Mouse (Mus musculus): ENCODE data around the gene Vmn2r4. TPM values are rescaled to one million over a fixed set of nuclear protein-coding genes. Genes with fewer than 3 reads are reported as not detected.
"Not testable (repeated sequence)": the region's sequence is repeated elsewhere in the genome, so short reads cannot be mapped to it uniquely, and the experiment has no call there.

Vmn2r4 gene
- polyA plus RNA-seq (2021): not detected

DNA sequence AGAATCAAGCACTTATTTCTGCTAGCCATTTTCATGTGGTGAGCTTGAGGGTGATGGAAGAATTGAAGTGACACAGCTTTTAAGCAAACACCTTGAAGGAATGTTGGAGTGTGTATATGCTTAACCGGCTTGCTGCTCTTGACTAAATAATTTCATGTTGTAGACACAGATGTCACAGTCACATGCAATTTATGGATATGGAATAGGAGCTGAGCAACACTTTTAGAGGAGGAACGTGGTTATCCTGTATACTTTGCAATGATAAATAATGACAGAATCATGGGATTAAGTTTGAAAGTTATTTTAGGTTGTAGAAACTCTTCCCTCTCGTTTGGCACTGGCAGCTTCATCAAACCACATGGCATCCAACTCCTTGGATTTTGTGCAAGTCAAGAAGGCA, at the start of gene Vmn2r4:
Gene Vmn2r4 (minus strand): TSS at position 101 of the 400 bp plus-strand sequence.
- CTCF ChIA-PET; ATAC-seq; in situ Hi-C loops (cut with MboI; ENCODE audit: low pct_unique_long_range_greater_than_20kb); DNase-seq (ENCODE audit: low read depth, low spot score); H3K27me3 ChIP-seq; POLR2A ChIA-PET: not testable (repeated sequence)

DNA sequence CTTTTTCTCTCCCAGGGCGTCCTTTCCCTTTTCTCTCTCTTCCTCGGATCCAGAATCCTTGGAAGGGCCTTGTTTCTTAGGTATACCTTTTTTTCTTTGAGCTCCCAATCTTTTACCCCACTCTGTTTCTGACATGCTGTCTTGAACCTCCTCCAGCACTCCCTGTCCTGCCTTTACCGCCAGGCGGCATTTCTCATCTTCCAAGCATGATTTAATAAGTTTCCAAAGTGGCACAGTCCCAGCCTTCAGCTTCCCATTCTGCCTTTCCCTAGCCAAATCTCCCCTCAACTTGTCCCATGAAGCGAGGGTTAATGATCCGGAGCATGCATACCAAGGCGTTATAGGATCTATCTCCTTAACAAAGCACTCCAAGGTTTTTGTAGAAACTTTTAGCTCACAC, 19.1 kb upstream of the Vmn2r4 start:
- POLR2A ChIA-PET; H3K27me3 ChIP-seq; ATAC-seq; DNase-seq (ENCODE audit: low read depth, low spot score); in situ Hi-C loops (cut with MboI; ENCODE audit: low pct_unique_long_range_greater_than_20kb); CTCF ChIA-PET: not testable (repeated sequence)

DNA sequence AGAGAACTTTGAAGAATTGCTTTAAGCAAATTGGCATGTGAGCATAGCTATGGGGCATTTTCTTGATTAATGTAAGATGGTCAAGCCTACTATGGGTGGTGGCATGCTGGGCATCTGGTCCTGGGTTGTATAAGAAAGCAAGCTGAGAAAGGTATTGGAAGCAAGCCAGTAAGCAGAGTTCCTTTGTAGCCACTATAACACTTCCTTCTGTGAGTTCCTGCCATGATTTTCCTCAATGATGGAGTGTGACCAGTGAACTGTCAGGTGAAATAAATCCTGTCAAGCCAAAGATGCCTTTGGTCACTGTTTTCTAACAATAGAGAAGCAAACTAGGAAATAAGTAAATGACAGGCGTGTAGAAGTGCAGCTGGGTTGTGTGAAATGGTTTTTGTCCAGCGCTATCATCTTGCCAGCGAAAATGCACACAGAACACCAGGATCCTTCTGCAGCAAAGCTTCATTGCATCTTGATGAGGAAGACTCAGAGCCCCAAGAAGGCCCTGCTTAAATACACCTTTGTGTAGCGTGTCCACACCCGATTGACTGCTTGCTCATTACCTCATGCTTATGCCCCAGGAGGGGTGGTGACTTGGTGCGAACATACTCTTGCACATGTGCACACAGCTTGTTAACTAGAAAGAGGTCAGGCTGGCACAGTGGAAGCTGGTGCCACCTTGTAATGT, 13.1 kb upstream of the Vmn2r4 start:
- CTCF ChIA-PET; DNase-seq (ENCODE audit: low read depth, low spot score); H3K27me3 ChIP-seq; in situ Hi-C loops (cut with MboI; ENCODE audit: low pct_unique_long_range_greater_than_20kb); ATAC-seq: not testable (repeated sequence)
- POLR2A ChIA-PET: interaction anchor here (0.6 kb wide), 1 partner anchor 47 kb away, joined by 3 read pairs; no protein-coding TSS in a partner anchor

DNA sequence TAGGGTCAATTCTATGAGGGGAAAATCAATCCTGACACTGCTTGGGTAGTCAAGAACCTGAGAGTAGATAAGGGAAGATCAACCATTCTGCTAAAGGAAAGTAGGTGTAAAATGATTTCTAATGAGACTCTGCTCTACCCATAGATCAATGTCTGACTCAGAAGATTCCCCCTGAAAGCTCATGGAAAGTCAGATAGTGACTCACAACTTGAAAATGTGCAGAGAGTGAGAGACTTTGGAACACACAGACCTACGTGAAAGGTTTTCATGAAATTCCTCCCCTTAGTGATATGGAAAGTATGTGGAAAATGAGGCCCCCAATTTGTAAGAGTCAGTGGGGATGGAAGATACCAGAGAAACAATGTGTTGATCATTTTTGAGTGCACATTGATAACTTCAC, 7.0 kb upstream of the Vmn2r4 start:
- DNase-seq (ENCODE audit: low read depth, low spot score); H3K27me3 ChIP-seq; CTCF ChIA-PET; ATAC-seq; POLR2A ChIA-PET; in situ Hi-C loops (cut with MboI; ENCODE audit: low pct_unique_long_range_greater_than_20kb): not testable (repeated sequence)

DNA sequence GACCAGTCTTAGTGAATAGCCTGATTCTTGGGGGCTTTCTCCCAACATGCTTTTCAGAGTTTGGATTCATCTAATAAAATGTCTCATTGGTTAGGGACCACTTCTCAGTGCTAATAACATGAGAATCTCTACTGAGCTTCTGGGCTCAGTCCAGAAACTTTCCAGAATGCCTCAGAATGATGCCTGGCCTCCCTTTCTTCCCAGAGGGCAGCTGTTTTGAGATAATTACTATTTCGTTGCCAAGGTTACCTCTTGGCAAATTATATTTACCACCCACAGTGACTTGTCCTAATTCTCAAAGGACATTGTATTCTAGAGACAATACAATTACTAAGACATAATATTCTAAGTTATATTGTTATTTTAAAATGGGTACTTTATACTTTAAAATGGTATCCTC, 2.3 kb upstream of the Vmn2r4 start:
- CTCF ChIA-PET; POLR2A ChIA-PET; DNase-seq (ENCODE audit: low read depth, low spot score); in situ Hi-C loops (cut with MboI; ENCODE audit: low pct_unique_long_range_greater_than_20kb); ATAC-seq; H3K27me3 ChIP-seq: not testable (repeated sequence)

- POLR2A ChIA-PET; CTCF ChIA-PET; ATAC-seq; H3K27me3 ChIP-seq; DNase-seq (ENCODE audit: low read depth, low spot score); in situ Hi-C loops (cut with MboI; ENCODE audit: low pct_unique_long_range_greater_than_20kb): not testable (repeated sequence)
These were observed 915 bp downstream of the Vmn2r4 start for GRCm38 (mm10) chr3:64414253-64414652.

DNA sequence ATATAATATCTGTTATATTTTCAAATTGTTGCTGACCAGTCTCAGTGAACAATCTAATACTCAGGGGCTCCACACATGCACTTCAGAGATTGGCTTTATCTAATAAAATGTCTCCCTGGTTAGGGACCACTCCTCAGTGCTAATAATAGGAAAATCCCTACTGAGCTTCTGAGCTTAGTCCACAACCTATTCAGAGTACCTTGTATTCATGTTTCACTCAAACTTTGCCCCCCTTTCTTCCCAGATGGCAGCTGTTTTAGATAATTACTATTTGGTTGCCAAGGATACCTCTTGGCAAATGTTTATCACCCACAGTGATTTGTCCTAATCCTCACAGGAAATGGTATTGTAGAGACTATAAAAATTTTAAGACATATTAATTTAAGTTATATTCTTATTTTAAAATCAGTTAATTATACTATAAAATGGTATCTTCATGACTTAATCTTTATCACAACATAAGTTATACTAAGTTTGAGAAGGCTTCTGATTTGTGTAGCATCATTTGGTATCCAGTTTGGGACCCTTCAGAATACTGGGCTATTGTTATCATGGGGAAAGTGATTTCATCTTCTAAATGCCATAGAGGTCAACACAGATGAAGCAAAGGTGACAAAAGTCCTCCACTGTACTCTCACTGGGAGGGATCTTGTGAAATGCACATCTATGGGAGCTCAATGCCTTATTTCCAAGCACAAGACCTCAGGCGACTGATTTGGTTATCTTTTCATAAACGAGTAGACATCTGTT, 55.7 kb downstream of the Vmn2r4 start:
- no peaks in the 10 kb centered on the region for H3K27me3 ChIP-seq
- ChIA-PET POLR2A (interaction anchor here (0.6 kb wide), 1 partner anchor 41 kb away, joined by 3 read pairs; no protein-coding TSS in a partner anchor), CTCF (no interaction called here)
- in situ Hi-C loops (cut with MboI; ENCODE audit: low pct_unique_long_range_greater_than_20kb): no loop called here
- no peak for TF ChIP-seq CTCF (IDR thresholded peaks at IDR 0.05)
- no peak for DNase-seq (ENCODE audit: low read depth, low spot score)
- ATAC-seq: no peak

Other genes starting within 250 kb of the Vmn2r4 start
- 0.01 TPM for gene Vmn2r3, start 125.7 kb downstream of the Vmn2r4 start, polyA plus RNA-seq (2021)
- gene Vmn2r5, start 94.5 kb upstream of the Vmn2r4 start, polyA plus RNA-seq (2021): not detected
- not detected for gene Vmn2r6, start 150.5 kb upstream of the Vmn2r4 start, polyA plus RNA-seq (2021)

Data from Patski (cell line).